Comparison of ENCODE assay signal across 20 mouse cellular contexts in genomic region chr4:109829800-109830199, GRCm38 (mm10).
"Had no signal": no experiment of that assay in that cellular context is flagged by ENCODE, and none has a peak within 500 bp of the region (broad histone marks: within the 10 kb centered on the region; RNA-seq: fewer than 3 reads in every experiment).

No protein-coding gene starts in this region.

- H3K9me3 ChIP-seq: limb, embryonic 12.5 days; limb, embryonic 15.5 days; megakaryocyte, embryonic 14.5 days; midbrain, embryonic 10.5 days had no signal

- DNase-seq: kidney, adult 9 months; kidney, postnatal 14 days; kidney, postnatal 4 days; left cerebral cortex, postnatal 4 days; liver, postnatal 0 days; lung, embryonic 14.5 days; lung, postnatal 36 days; midbrain, embryonic 14.5 days; right cerebral cortex, adult 18-20 months; right cerebral cortex, postnatal 14 days; right cerebral cortex, postnatal 4 days; thymus, adult 18-20 months; thymus, postnatal 36 days had no signal

- H3K27ac ChIP-seq: limb, embryonic 12.5 days; limb, embryonic 15.5 days; liver, embryonic 14.5 days; midbrain, embryonic 10.5 days had no signal

- H3K27me3 ChIP-seq: limb, embryonic 12.5 days; limb, embryonic 15.5 days; megakaryocyte, embryonic 14.5 days had no signal

- H3K4me1 ChIP-seq: limb, embryonic 12.5 days; limb, embryonic 15.5 days; midbrain, embryonic 10.5 days had no signal

- H3K4me3 ChIP-seq: limb, embryonic 12.5 days; limb, embryonic 15.5 days; megakaryocyte, embryonic 14.5 days; midbrain, embryonic 10.5 days had no signal

- H3K4me2 ChIP-seq: limb, embryonic 12.5 days; limb, embryonic 15.5 days; liver, embryonic 11.5 days; lung, embryonic 14.5 days had no signal

- H3K9ac ChIP-seq: limb, embryonic 12.5 days; limb, embryonic 15.5 days; liver, embryonic 14.5 days; liver, postnatal 0 days; lung, embryonic 14.5 days had no signal

- ATAC-seq: liver, postnatal 0 days; lung, postnatal 0 days had no signal
